In the genomic region with DNA sequence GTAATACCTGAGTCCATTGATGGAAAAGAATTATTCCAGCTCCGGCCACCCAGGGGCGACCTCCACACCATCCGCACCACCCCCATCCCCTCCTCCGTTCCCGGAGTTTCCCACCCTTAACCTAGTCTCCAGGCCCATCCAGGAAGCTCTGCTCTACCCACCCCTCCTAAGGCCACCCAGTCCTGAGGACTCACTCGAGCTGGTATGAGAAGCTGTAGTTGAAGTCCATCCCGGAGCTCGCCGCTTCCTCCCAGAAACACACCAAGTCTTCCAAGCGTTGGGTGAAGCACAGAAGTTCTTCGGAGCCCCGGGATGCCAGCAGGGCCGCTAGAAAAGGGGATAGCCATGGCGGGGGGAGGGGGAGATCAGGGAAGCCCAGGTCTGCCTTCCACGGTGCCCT, we compare ENCODE assay signal across 8 mouse cellular contexts. TPM values are rescaled to one million over a fixed set of nuclear protein-coding genes. Genes with fewer than 3 reads are reported as not detected.
DNase-seq lines count a peak whose midpoint lies in the region; ATAC-seq lines count a peak whose summit lies in the region.

No protein-coding gene starts in this region.

- peaks cover 14% of the 10 kb centered on the region for H3K27me3 ChIP-seq in lung, embryonic 16.5 days (ENCODE audit: control insufficient read depth, insufficient read depth, low read depth, low read length)
- H3K27me3 ChIP-seq in neural tube, embryonic 13.5 days: peaks cover 56% of the 10 kb centered on the region

- no peaks in the 10 kb centered on the region for H3K9me3 ChIP-seq in lung, embryonic 16.5 days (ENCODE audit: control insufficient read depth, low read length)
- no peaks in the 10 kb centered on the region for H3K9me3 ChIP-seq in neural tube, embryonic 13.5 days

- DNase-seq in lung, adult 18-20 months: no peak
- peak; percentile 36 to 55 for DNase-seq in kidney, postnatal 4 days
- no peak for DNase-seq in yolk sac, embryonic 10.5 days (ENCODE audit: low spot score)
- DNase-seq in urinary bladder, postnatal 25 days (ENCODE audit: low spot score): no peak
- DNase-seq in layer of hippocampus, adult 9-10 months (ENCODE audit: low spot score): no peak

- peak overlapping the region; percentile 67 for H3K9ac ChIP-seq in lung, embryonic 16.5 days (ENCODE audit: low read length)
- peak overlapping the region; percentile 59 for H3K9ac ChIP-seq in neural tube, embryonic 13.5 days

- H3K4me2 ChIP-seq in lung, embryonic 16.5 days (ENCODE audit: low read depth, low read length): peak overlapping the region; percentile 93
- H3K4me2 ChIP-seq in neural tube, embryonic 13.5 days: peak overlapping the region; percentile 61

- ATAC-seq in lung, embryonic 16.5 days (ENCODE audit: low read depth): peak; percentile 55
- ATAC-seq in erythroblast, adult 5-6 weeks (replicated peaks; ENCODE audit: low FRiP score, poor library complexity, severe bottlenecking): 0 out of 2 replicates have a peak, but pooled peaks have one; percentile 2
- ATAC-seq in neural tube, embryonic 13.5 days (ENCODE audit: low read depth): no peak

- peak overlapping the region; percentile 55 for H3K4me3 ChIP-seq in lung, embryonic 16.5 days (ENCODE audit: low read length)
- peak overlapping the region; percentile 35 for H3K4me3 ChIP-seq in neural tube, embryonic 13.5 days

- H3K27ac ChIP-seq in lung, embryonic 16.5 days (ENCODE audit: low read length): no peak overlapping the region
- no peak overlapping the region for H3K27ac ChIP-seq in neural tube, embryonic 13.5 days (replicated peaks)

- no peaks in the 10 kb centered on the region for H3K36me3 ChIP-seq in lung, embryonic 16.5 days (ENCODE audit: control insufficient read depth, insufficient read depth, low read length)
- no peaks in the 10 kb centered on the region for H3K36me3 ChIP-seq in neural tube, embryonic 13.5 days

- peaks cover 31% of the 10 kb centered on the region for H3K4me1 ChIP-seq in lung, embryonic 16.5 days (replicated peaks; ENCODE audit: control insufficient read depth, insufficient read depth, low read length)
- peaks cover 33% of the 10 kb centered on the region for H3K4me1 ChIP-seq in neural tube, embryonic 13.5 days (replicated peaks)

- under 1% methylated on average over 15 of the region's 15 CpGs for WGBS in lung, embryonic 16.5 days
- under 1% methylated on average over 15 of the region's 15 CpGs for WGBS in neural tube, embryonic 13.5 days

RNA-seq across cellular contexts. Expression of a gene that starts 1.3 kb away (rescaled TPM):
- 7.5 and 10.3 TPM in 2 replicates for polyA plus RNA-seq in lung, embryonic 16.5 days (2015; fragmentation: Nextera tagmentation; extraction: Ambion mirVana)
- total RNA-seq in erythroblast, adult 5-6 weeks (2015; ENCODE audit: low replicate concordance): 68.1 and 70.3 TPM in 2 replicates
- 70.3 and 91.0 TPM in 2 replicates for total RNA-seq in erythroblast, adult 5-6 weeks (2017; ENCODE audit: low replicate concordance)
- polyA plus RNA-seq in neural tube, embryonic 13.5 days (2015; fragmentation: Nextera tagmentation; extraction: Ambion mirVana): 2.1 and 2.8 TPM in 2 replicates

RNA-seq across cellular contexts. Expression of a gene that starts 6.5 kb away (rescaled TPM):
- polyA plus RNA-seq in lung, embryonic 16.5 days (2015; fragmentation: Nextera tagmentation; extraction: Ambion mirVana): 5.4 and 6.2 TPM in 2 replicates
- 0.58 and 1.5 TPM in 2 replicates for total RNA-seq in erythroblast, adult 5-6 weeks (2015; ENCODE audit: low replicate concordance)
- 3.8 and 6.6 TPM in 2 replicates for total RNA-seq in erythroblast, adult 5-6 weeks (2017; ENCODE audit: low replicate concordance)
- 8.8 and 10.7 TPM in 2 replicates for polyA plus RNA-seq in neural tube, embryonic 13.5 days (2015; fragmentation: Nextera tagmentation; extraction: Ambion mirVana)

RNA-seq across cellular contexts. Expression of a gene that starts 25.2 kb away (rescaled TPM):
- polyA plus RNA-seq in lung, embryonic 16.5 days (2015; fragmentation: Nextera tagmentation; extraction: Ambion mirVana): 7.7 and 8.2 TPM in 2 replicates
- total RNA-seq in erythroblast, adult 5-6 weeks (2015; ENCODE audit: low replicate concordance): 0.42 TPM in 1 of 2 replicates, not detected in the other
- total RNA-seq in erythroblast, adult 5-6 weeks (2017; ENCODE audit: low replicate concordance): not detected in 2 replicates
- polyA plus RNA-seq in neural tube, embryonic 13.5 days (2015; fragmentation: Nextera tagmentation; extraction: Ambion mirVana): 69.5 and 73.1 TPM in 2 replicates

RNA-seq across cellular contexts. Expression of a gene that starts 27.2 kb away (rescaled TPM):
- polyA plus RNA-seq in lung, embryonic 16.5 days (2015; fragmentation: Nextera tagmentation; extraction: Ambion mirVana): 8.8 and 9.1 TPM in 2 replicates
- total RNA-seq in erythroblast, adult 5-6 weeks (2015; ENCODE audit: low replicate concordance): not detected in 2 replicates
- total RNA-seq in erythroblast, adult 5-6 weeks (2017; ENCODE audit: low replicate concordance): not detected in 2 replicates
- polyA plus RNA-seq in neural tube, embryonic 13.5 days (2015; fragmentation: Nextera tagmentation; extraction: Ambion mirVana): 1.7 and 1.9 TPM in 2 replicates

RNA-seq across cellular contexts. Expression of a gene that starts 34.7 kb away (rescaled TPM):
- 58.8 and 65.3 TPM in 2 replicates for polyA plus RNA-seq in lung, embryonic 16.5 days (2015; fragmentation: Nextera tagmentation; extraction: Ambion mirVana)
- 9.8 and 15.7 TPM in 2 replicates for total RNA-seq in erythroblast, adult 5-6 weeks (2015; ENCODE audit: low replicate concordance)
- total RNA-seq in erythroblast, adult 5-6 weeks (2017; ENCODE audit: low replicate concordance): 1.5 TPM in 2 replicates
- polyA plus RNA-seq in neural tube, embryonic 13.5 days (2015; fragmentation: Nextera tagmentation; extraction: Ambion mirVana): 41.7 and 47.4 TPM in 2 replicates

Comparison
In these comparisons a context has a peak if more than half of its experiments do, and no peak if none do; other contexts are left out.
1. DNase-seq: peak in kidney, postnatal 4 days (2 of 2); none in lung, adult 18-20 months (0 of 2), yolk sac, embryonic 10.5 days (single experiment), urinary bladder, postnatal 25 days (single experiment) and layer of hippocampus, adult 9-10 months (single experiment).